Mouse (Mus musculus) lung, postnatal 4 days (tissue): ENCODE results near the gene Lrrc29.

Experiments
- DNase-seq, 2 experiments: peaks; one replicate each; pipeline ENCODE4 v3.0.0; 2021

Gene Lrrc29

GRCm38 (mm10) chr8:105343791-105344574, 17.9 kb upstream of the Lrrc29 start:
- DNase-seq: peak; percentile 47 to 50

DNA sequence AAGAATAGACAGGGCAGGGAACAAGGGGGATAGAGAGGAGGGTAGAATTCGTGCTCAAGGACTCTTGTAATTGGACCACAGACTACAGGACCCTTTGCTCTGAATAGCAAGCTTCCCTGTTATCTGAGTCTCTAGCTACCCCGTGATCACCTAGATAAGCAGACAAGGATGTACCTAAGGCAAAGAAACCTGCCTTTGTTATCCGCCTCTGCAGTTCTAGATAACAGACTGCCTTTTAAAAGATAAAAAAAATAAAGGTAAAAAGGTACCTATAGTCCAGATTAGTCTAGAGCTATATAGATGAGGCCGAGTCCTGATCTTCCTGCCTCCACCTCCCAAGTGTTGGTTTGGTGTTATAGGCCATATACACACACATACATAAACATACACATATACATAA, 16.7 kb upstream of the Lrrc29 start:
- no peak for DNase-seq

DNA sequence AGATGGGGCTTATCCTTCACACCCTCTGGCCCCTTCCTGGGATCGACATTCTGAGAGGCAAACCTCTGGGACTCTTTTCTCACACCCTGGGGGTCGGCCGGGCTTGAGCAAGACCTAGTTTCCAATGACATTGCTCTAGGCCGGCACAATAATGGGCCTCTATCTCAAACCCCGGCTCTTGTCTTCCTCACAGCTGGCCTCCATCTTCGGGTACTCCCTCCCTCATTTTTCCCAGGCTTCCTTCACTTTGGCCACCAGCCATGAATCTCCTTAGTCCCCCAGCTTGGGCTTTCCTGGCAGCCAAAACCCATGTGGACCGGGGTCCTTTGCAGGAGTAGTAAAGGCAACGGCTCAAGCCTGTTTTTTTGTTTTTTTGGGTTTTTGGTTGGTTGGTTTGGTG, 15.3 kb upstream of the Lrrc29 start:
- DNase-seq: peak; percentile 77 to 94

- DNase-seq: peak; percentile 82 to 90
Measured at GRCm38 (mm10) chr8:105339886-105340635, 14.0 kb upstream of the Lrrc29 start.

DNA sequence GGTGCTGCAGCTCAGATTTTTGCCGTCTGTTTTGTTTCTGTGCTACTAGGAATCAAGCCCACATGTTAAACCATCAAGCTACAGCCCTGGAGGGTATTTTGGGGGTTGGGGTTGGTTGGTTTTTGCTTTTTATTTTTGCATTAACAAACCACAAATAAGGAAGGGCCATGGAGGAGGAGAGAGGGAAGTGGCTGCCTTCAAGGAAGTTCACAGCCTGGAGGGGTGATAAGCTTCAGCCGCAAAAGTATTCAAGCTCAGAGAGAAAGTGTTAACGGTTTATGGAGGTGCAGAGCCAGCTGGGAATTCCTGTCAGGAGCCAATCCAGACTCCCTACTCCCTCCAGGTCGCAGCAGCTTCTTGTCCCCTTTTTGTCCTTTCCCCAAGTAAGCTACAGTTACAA, 12.9 kb upstream of the Lrrc29 start:
- no peak for DNase-seq

DNA sequence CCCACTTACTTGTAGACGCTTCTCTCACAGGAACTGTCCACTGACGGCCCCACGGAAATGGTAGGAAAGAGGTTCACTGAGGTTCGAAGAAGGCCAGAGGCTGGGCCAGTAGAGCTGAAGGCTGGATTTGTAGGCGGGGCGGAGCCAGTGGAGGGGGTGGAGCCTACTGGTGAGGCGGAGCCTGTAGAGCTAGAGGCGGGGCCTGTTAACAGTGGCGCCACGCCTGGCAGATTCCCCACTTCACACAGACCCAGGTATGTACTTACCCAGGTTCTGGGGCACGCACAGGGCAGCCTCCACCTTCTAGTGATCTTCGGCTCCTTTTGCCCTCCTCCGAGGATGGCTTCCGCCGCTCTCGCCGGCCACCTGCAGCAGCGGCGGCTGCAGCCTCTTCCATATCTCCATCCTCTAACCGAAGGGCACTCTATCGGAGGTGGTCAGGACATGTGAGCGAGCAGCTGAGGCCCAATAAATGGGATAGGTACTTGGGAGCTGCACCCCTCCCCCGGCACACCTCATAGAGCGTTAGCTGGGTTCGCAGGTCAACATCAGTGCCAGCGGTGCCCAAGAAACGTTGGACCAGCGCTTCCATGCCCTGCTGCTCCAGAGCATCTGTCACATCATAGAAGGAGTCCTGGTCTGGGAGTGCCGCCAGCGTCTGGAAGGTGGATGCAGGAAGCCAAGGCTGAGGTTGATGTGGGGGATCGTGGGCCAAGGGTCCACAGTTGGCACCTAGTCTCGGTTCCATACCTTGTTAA, 10.5 kb upstream of the Lrrc29 start:
- peak; percentile 40 to 42 for DNase-seq

- DNase-seq: no peak
Measured at GRCm38 (mm10) chr8:105332523-105332922, 6.4 kb upstream of the Lrrc29 start.

DNA sequence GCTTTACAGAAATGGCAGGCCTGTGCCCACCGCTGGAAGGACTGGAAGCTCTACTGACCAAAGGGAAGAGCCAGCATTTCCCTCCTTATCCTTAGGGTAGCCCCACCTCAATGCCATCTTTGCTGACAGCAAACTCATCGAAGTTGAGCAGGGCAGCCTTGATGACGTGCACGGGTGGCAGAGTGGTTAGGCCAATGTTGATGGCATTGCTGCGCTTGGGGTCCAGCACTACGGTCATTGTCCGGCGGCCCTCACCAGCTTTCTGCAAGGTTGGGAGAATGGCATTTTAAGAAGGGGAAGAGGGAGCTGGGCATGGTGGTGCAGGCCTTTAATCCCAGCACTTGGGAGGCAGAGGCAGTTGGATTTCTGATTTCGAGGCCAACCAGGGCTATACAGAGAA, 5.9 kb upstream of the Lrrc29 start:
- DNase-seq: no peak

DNA sequence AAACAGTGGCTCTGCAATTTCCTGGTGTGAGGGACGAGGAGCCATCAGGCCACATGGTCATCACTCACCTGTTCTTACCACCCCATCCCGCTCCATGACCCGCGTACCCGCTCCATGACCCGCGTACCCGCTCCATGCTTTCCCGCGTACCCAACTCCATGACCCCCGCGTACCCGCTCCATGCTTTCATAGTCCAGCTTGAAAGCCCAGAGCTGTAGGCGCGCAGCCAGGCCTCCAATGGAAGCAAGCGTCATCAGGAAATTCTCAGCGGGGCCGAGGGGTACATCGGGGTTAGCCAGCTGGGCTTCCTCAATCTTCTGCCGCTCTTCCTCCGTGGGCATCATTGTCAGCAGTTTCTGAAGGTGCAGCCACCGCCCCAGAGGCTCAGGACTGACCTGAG, 5.4 kb upstream of the Lrrc29 start:
- peak in 1 of 2 experiments; percentile 27 for DNase-seq

DNA sequence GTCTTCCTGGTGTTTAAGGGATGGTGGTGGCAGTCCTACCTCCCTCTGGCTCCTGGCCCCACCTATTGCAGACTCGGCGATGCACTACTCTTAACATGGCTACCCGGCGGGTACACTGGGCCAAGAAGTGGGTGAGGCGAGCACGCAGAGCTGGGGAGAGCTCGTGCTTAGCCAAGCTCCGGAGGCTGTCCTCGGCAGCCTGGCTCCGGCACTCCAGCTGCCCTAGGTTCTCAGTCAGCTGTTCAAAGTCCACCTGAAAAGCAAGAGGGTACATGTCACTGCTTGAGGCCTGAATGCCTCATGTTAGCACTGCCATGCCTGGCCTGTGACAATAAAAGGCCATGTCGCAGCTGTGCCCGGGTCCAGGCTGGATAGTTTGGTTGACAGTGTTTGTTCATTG, 4.2 kb upstream of the Lrrc29 start:
- no peak for DNase-seq

- DNase-seq: no peak
Measured at GRCm38 (mm10) chr8:105326968-105327367, 890 bp upstream of the Lrrc29 start.

DNA sequence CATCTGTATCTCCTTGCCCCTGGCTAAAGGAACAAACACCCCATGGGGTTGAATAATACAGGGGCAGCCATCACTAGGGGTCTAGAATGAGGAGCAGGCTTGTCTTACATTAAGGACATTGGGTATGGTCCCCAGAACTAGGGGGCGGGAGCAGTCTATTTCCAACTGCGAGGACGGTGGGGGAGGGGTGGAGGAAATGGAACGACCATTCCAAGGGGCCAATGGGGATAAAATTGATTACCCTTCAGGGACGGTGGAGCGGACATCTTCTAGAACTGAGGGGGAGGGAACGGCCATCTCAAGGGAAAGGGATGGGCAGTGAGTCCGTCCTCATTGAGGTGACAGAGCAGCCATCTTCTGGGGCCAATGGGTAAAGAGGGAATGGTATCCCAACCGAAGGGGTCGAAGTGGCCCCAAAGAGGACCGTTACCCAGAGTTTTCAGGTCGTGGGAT, 411 bp downstream of the Lrrc29 start:
- peak in 1 of 2 experiments; percentile 24 for DNase-seq

GRCm38 (mm10) chr8:105323183-105323582, 2.9 kb downstream of the Lrrc29 start:
- DNase-seq: no peak

DNA sequence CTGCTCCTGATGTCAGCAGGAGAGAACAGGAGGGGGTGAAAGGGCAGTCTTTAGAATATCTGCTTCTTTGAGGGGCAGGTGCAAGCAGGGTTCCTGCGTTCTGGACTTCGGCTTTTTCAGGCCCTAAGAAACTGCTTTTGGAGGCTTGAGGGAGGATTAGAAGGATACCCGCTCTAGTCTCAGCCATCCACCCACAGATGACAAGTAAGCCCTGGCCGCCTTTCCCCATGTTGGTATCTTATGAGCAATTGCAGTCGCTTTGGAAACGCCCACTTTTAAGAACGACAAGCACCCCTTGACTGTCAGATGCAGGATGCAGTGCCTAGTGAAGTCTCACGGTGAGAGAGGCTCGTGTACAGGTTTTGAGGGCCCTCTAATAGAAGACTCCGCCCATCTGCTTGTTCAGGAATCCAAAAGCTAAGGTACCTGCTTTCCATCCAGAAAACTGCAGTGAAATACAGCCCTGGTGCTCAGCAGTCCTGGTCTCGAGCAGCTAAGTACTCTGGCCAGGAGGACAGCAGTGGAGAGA, 7.4 kb downstream of the Lrrc29 start:
- DNase-seq: peak in 1 of 2 experiments; percentile 56

DNA sequence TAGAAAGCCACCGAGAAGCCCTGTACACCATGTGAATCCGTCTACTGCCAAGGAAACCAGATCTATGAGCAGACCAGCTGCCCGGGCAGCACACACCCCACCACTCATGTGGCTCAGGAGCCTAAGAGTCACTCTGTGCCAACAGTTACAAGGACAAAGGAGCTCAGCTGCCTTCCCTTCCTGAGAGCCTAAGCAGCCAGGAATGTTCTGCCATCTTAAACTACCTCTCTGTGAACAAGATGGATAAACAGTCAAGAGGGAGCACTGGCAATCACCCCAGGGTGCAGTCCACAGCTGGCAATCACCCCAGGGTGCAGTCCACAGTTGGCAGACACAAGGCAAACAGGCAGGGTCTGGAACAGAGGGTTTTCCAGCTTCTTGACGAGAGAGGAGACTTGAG, 8.1 kb downstream of the Lrrc29 start:
- DNase-seq: peak; percentile 66 to 87

- peak in 1 of 2 experiments; percentile 48 for DNase-seq
Measured at GRCm38 (mm10) chr8:105315073-105315769, 10.9 kb downstream of the Lrrc29 start.

DNA sequence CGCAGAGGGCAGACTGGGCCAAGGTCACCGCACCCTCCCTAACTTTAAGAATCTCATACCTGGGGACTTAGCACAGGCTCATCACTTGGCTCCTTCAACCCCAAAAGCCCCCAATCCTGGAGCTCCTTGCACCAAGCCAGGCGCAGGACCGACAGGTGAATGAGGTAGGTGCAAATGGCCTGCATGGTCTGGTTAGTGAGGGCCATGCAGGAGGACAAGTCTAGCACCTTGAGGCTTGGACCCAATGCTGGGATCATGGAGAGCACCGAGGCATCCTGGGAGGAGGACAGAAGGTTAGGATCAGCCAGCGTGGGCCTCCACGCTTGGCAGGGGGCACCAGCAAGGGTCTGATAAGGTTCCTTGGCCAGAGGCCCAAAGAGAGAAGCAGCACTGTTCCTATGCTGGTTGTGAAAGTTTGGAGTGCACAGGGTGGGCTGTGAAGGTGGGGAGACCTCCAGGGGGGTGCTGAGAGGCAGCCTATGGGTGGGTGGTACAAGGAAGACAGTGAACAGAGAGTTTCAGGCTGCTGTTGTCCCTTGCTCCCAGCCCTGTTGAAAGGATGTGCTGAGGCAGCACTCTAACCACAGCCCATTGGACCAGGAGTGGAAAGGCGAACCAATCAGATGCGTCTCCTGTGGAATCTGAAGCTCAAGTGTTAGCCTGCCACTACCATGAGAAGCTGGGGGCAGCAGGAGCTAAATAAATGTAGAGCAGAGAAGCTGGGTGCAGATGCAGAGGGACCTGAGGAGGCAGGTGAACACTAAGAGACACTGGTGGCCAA, 12.3 kb downstream of the Lrrc29 start:
- DNase-seq: no peak

DNA sequence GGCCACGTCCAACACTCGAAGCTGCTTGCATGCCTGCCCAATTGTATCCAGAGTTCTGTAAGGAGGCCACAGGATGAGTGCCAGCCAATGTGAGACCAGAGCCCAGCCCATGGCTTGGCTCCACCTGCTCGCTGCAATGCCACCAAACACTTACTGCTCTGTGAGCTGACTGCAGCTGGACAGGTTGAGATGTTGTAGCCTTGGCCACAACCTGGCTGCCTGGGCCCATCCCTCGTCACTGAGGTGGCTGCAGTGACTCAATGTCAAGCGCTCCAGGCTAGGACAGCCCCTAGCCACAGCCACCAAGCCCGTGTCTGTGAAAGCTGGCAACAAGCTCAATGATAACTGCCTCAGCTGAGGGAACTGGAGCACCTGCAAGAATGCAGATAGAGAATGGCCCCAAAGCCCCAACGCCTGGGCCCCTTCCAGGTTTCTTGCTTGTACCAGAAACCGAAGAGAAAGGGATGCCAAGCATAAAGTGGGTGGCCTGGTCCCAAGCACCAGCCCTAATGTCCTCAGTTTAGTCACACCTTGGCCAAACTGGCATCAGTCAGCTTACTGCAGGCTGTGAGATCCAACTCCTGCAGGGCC, 13.1 kb downstream of the Lrrc29 start:
- DNase-seq: no peak

- DNase-seq: no peak
Measured at GRCm38 (mm10) chr8:105311718-105312117, 14.4 kb downstream of the Lrrc29 start.

- DNase-seq: no peak
Measured at GRCm38 (mm10) chr8:105310118-105310517, 16.0 kb downstream of the Lrrc29 start.

DNA sequence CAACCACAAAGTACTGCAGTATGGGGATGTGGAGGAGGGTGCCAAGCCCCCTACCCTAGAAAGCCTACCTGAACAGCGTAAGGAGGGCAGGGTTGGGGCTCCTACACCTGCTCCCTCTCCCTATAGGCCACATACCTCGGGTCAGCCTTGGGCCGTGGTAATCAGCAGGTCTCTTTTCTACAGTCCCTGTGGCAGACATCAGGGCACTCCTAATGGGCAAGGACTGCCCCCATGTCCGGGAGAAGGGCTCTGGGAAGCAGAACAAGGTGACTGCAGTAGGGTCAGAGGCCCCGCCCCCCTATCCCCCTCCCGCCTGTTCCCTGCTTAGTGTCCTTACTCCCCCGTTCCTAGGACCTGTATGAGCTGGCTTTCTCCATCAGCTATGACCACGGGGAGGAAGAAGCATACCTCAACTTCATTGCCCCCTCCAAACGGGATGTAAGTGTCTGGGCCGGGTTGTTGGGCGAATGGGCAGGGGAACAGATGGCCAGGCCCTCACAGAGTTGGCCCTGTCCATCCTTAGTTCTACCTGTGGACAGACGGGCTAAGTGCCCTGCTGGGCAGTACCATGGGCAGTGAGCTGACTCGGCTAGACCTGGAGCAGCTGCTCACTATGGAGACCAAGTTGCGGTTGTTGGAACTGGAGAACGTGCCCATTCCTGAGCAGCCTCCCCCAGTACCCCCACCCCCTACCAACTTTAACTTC, 16.8 kb downstream of the Lrrc29 start:
- DNase-seq: no peak
